ENCODE assay signal across 11 mouse cellular contexts in the genomic region with DNA sequence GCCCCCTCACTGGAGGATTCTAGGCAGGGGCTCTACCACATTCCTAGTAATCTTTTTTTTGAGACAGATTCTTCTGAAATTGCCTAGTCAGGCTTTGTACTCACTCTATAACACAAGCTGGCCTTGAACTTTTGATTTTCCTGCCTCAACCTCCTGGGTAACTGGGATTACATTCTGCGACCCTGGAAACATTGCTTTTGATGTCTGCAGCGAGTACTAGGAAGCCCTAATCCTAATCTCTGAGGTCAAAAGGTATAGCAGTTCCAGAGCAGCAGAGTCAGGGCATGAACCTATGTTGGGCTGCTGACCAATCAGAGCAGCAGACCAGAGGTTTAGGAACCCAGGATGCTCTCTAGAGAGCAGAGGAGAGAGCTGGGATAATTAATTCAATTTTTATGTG. TPM values are rescaled to one million over a fixed set of nuclear protein-coding genes. Genes with fewer than 3 reads are reported as not detected.
DNase-seq lines count a peak whose midpoint lies in the region.
"Had no signal": no experiment of that assay in that cellular context is flagged by ENCODE, and none has a peak within 500 bp of the region (broad histone marks: within the 10 kb centered on the region; RNA-seq: fewer than 3 reads in every experiment).

No protein-coding gene starts in this region.

- DNase-seq in heart, adult 11 months = peak; percentile 68
- no peak for DNase-seq in heart, postnatal 14 days
- DNase-seq: adrenal gland, adult 8-10 months; adrenal gland, postnatal 10 days; adrenal gland, postnatal 14 days; adrenal gland, postnatal 25 days; B cell, adult 2 months; cerebellum, adult 11 months; cerebellum, adult 11-12 months; cerebellum, adult 18-20 months; cerebellum, adult 2 months had no signal

- intact Hi-C loops in heart, postnatal 14 days (cut with DNase I) = no loop called here

RNA-seq across cellular contexts. Expression of gene Cyth3, which starts 6.9 kb away (rescaled TPM):
- 10 to 100 TPM; 62.2 to 66.8 TPM for total RNA-seq in heart, postnatal 14 days (2021)
